Comparison of ENCODE assay signal across 8 mouse cellular contexts in genomic region chr19:10182142-10182541, GRCm38 (mm10). TPM values are rescaled to one million over a fixed set of nuclear protein-coding genes. Genes with fewer than 3 reads are reported as not detected.
DNase-seq lines count a peak whose midpoint lies in the region; ATAC-seq and TF ChIP-seq lines count a peak whose summit lies in the region.

No protein-coding gene starts in this region.

- no peak for DNase-seq in heart, postnatal 0 days (ENCODE audit: low spot score)
- DNase-seq in heart, postnatal 25 days (ENCODE audit: low spot score) = no peak
- peak; percentile 89 for DNase-seq in MEL (ENCODE audit: low read depth, low spot score)
- DNase-seq in hindbrain, embryonic 10.5 days (ENCODE audit: low spot score) = no peak
- DNase-seq in midbrain, embryonic 10.5 days (ENCODE audit: low spot score) = no peak
- DNase-seq in frontal cortex, adult 2 months (ENCODE audit: extremely low spot score in 1 of 2, low spot score in 1 of 2) = no peak
- DNase-seq in gastrocnemius, postnatal 36 days = no peak
- DNase-seq in gastrocnemius, postnatal 4 days (ENCODE audit: low spot score in 2 of 2) = no peak

- peak overlapping the region; percentile 74 for H3K4me2 ChIP-seq in heart, postnatal 0 days (ENCODE audit: low read depth, low read length)

- TF ChIP-seq EP300 in heart, postnatal 0 days (IDR thresholded peaks at IDR 0.05; ENCODE audit: low read depth) = no peak
- TF ChIP-seq EP300 in MEL (IDR thresholded peaks at IDR 0.05; ENCODE audit: low read depth in 1 of 2, low read length in 2 of 2) = no peak

- peak overlapping the region; percentile 67 for H3K4me3 ChIP-seq in heart, postnatal 0 days (ENCODE audit: low read depth, low read length)
- peak overlapping the region; percentile 50 to 65 for H3K4me3 ChIP-seq in MEL (ENCODE audit: control insufficient read depth in 1 of 2, insufficient read depth in 1 of 2, low read depth in 2 of 2, low read length in 2 of 2)
- peak overlapping the region; percentile 96 for H3K4me3 ChIP-seq in hindbrain, embryonic 10.5 days
- peak overlapping the region; percentile 79 for H3K4me3 ChIP-seq in midbrain, embryonic 10.5 days

- WGBS in heart, postnatal 0 days = 30% methylated on average over 7 of the region's 7 CpGs
- WGBS in hindbrain, embryonic 10.5 days = 37% methylated on average over 7 of the region's 7 CpGs
- WGBS in midbrain, embryonic 10.5 days = 40% methylated on average over 7 of the region's 7 CpGs

- intact Hi-C loops in heart, postnatal 25 days (cut with DNase I) = loop anchor here (5.0 kb wide), 2 partner anchors 80 to 280 kb away; partner anchors contain the start of gene Fads2
- intact Hi-C loops in gastrocnemius, postnatal 36 days (cut with DNase I) = no loop called here

- no peaks in the 10 kb centered on the region for H3K9me3 ChIP-seq in heart, postnatal 0 days (replicated peaks; ENCODE audit: control insufficient read depth, low read length)
- H3K9me3 ChIP-seq in MEL (replicated peaks; ENCODE audit: insufficient read depth, low read length) = no peaks in the 10 kb centered on the region
- H3K9me3 ChIP-seq in hindbrain, embryonic 10.5 days = no peaks in the 10 kb centered on the region
- H3K9me3 ChIP-seq in midbrain, embryonic 10.5 days (replicated peaks) = no peaks in the 10 kb centered on the region

- H3K9ac ChIP-seq in heart, postnatal 0 days (replicated peaks; ENCODE audit: low read depth, low read length) = no peak overlapping the region
- peak overlapping the region; percentile 74 for H3K9ac ChIP-seq in MEL (ENCODE audit: control insufficient read depth, low read depth, low read length, poor library complexity, severe bottlenecking)

- H3K27me3 ChIP-seq in heart, postnatal 0 days (ENCODE audit: control insufficient read depth, insufficient read depth, low read length) = no peaks in the 10 kb centered on the region
- no peaks in the 10 kb centered on the region for H3K27me3 ChIP-seq in MEL (ENCODE audit: control insufficient read depth in 1 of 2, insufficient read depth in 2 of 2, low read length in 2 of 2)
- H3K27me3 ChIP-seq in hindbrain, embryonic 10.5 days (ENCODE audit: insufficient read depth, poor library complexity, severe bottlenecking) = no peaks in the 10 kb centered on the region
- H3K27me3 ChIP-seq in midbrain, embryonic 10.5 days (ENCODE audit: low read depth, poor library complexity, severe bottlenecking) = no peaks in the 10 kb centered on the region

- no peak for TF ChIP-seq CTCF in heart, postnatal 0 days (IDR thresholded peaks at IDR 0.05; ENCODE audit: low read depth)
- TF ChIP-seq CTCF in MEL (IDR thresholded peaks at IDR 0.05 in 2 of 3, conservative IDR thresholded peaks at IDR 0.05 in 1 of 3; ENCODE audit: control insufficient read depth in 1 of 3, insufficient read depth in 1 of 3, low read depth in 2 of 3, low read length in 3 of 3, poor library complexity in 1 of 3, severe bottlenecking in 1 of 3) = no peak

- TF ChIP-seq RAD21 in MEL (IDR thresholded peaks at IDR 0.05; ENCODE audit: low read depth, low read length) = no peak

- peaks cover 16% of the 10 kb centered on the region for H3K79me2 ChIP-seq in MEL (ENCODE audit: control insufficient read depth, insufficient read depth, low read length, poor library complexity)

- peaks cover 17% of the 10 kb centered on the region for H3K36me3 ChIP-seq in heart, postnatal 0 days (replicated peaks; ENCODE audit: control insufficient read depth, insufficient read depth, low read length)
- H3K36me3 ChIP-seq in MEL (ENCODE audit: control insufficient read depth in 1 of 2, insufficient read depth in 2 of 2, low read length in 2 of 2) = peaks cover 0 to 8% of the 10 kb centered on the region in 2 experiments; a peak in 2 of 4 replicates
- H3K36me3 ChIP-seq in hindbrain, embryonic 10.5 days = peaks cover 28% of the 10 kb centered on the region
- peaks cover 28% of the 10 kb centered on the region for H3K36me3 ChIP-seq in midbrain, embryonic 10.5 days

- TF ChIP-seq POLR2A in MEL (IDR thresholded peaks at IDR 0.05; ENCODE audit: control insufficient read depth in 1 of 2, insufficient read depth in 1 of 2, low read depth in 1 of 2, low read length in 2 of 2, poor library complexity in 1 of 2) = peak in 1 of 2 experiments; percentile 50; a peak in 2 of 4 replicates

- H3K4me1 ChIP-seq in heart, postnatal 0 days (ENCODE audit: control insufficient read depth, insufficient read depth) = 0 out of 2 replicates have a peak, but pooled peaks cover 13% of the 10 kb centered on the region
- H3K4me1 ChIP-seq in MEL (ENCODE audit: control insufficient read depth in 1 of 2, insufficient read depth in 2 of 2, low read length in 2 of 2) = peaks cover 0 to 10% of the 10 kb centered on the region in 2 experiments; a peak in 2 of 4 replicates
- peaks cover 31% of the 10 kb centered on the region for H3K4me1 ChIP-seq in hindbrain, embryonic 10.5 days (replicated peaks)
- H3K4me1 ChIP-seq in midbrain, embryonic 10.5 days = peaks cover 34% of the 10 kb centered on the region

- peak overlapping the region; percentile 66 for H3K27ac ChIP-seq in heart, postnatal 0 days (ENCODE audit: low read depth)
- H3K27ac ChIP-seq in MEL (ENCODE audit: control insufficient read depth, low read depth, low read length) = peak overlapping the region; percentile 67
- peak overlapping the region; percentile 99 for H3K27ac ChIP-seq in hindbrain, embryonic 10.5 days
- H3K27ac ChIP-seq in midbrain, embryonic 10.5 days (replicated peaks) = peak overlapping the region; percentile 99

- 0 out of 2 replicates have a peak, but pooled peaks have one; percentile 8 for ATAC-seq in heart, postnatal 0 days (ENCODE audit: insufficient read depth, low read depth)

TF ChIP-seq in MEL, 35 proteins besides CTCF, POLR2A, EP300 and RAD21 (continues in another document):
- TF ChIP-seq ZC3H11A (IDR thresholded peaks at IDR 0.05; ENCODE audit: low read depth, low read length) = no peak
- TF ChIP-seq ETS1 (IDR thresholded peaks at IDR 0.05; ENCODE audit: low read depth, low read length) = 0 out of 2 replicates have a peak, but pooled peaks have one; percentile 18
- no peak for TF ChIP-seq POLR2AphosphoS5 (IDR thresholded peaks at IDR 0.05; ENCODE audit: borderline replicate concordance, low read depth, low read length)
- peak; percentile 89 for TF ChIP-seq MAX (IDR thresholded peaks at IDR 0.05; ENCODE audit: low read length)

RNA-seq across cellular contexts. Expression of gene Fads1, which starts 0.5 kb away (rescaled TPM):
- 60.1 and 62.4 TPM in 2 replicates for total RNA-seq in heart, postnatal 0 days (2014; rRNA removed; ENCODE audit: low replicate concordance)
- 21.5 and 22.1 TPM in 2 replicates for polyA plus RNA-seq in heart, postnatal 0 days (2015; fragmentation: Nextera tagmentation; extraction: Ambion mirVana)
- total RNA-seq in heart, postnatal 25 days (2021) = 10 to 100 TPM; 20.2 to 23.7 TPM
- total RNA-seq in MEL (2012; rRNA removed) = 36.7 and 38.1 TPM in 2 replicates
- 10 to 100 TPM in 1 of 2 experiments, not detected in 1; 69.7 TPM for polyA plus RNA-seq in MEL (2012; ENCODE audit: insufficient read depth in 1 of 2, insufficient read length in 2 of 2, low read depth in 1 of 2, low replicate concordance in 2 of 2, missing spikeins in 1 of 2)
- polyA plus RNA-seq in hindbrain, embryonic 10.5 days (2016; fragmentation: Nextera tagmentation; extraction: Ambion mirVana) = 162 and 170 TPM in 2 replicates
- polyA plus RNA-seq in midbrain, embryonic 10.5 days (2016; fragmentation: Nextera tagmentation; extraction: Ambion mirVana) = 171 and 192 TPM in 2 replicates
- 200 and 219 TPM in 2 replicates for polyA plus RNA-seq in frontal cortex, adult 2 months (2012; rRNA removed)
- 1 to 10 TPM; 5.3 to 6.3 TPM for total RNA-seq in gastrocnemius, postnatal 36 days (2021)
- 10 to 100 TPM; 49.8 to 51.3 TPM for total RNA-seq in gastrocnemius, postnatal 4 days (2021)

RNA-seq across cellular contexts. Expression of gene Tmem258, which starts 21.7 kb away (rescaled TPM):
- total RNA-seq in heart, postnatal 0 days (2014; rRNA removed; ENCODE audit: low replicate concordance) = 188 and 194 TPM in 2 replicates
- 367 and 368 TPM in 2 replicates for polyA plus RNA-seq in heart, postnatal 0 days (2015; fragmentation: Nextera tagmentation; extraction: Ambion mirVana)
- 100 to 1,000 TPM; 172 to 178 TPM for total RNA-seq in heart, postnatal 25 days (2021)
- 322 and 354 TPM in 2 replicates for total RNA-seq in MEL (2012; rRNA removed)
- polyA plus RNA-seq in MEL (2012; ENCODE audit: insufficient read depth in 1 of 2, insufficient read length in 2 of 2, low read depth in 1 of 2, low replicate concordance in 2 of 2, missing spikeins in 1 of 2) = 100 to 1,000 TPM in 1 of 2 experiments, not detected in 1; 337 TPM
- 387 and 389 TPM in 2 replicates for polyA plus RNA-seq in hindbrain, embryonic 10.5 days (2016; fragmentation: Nextera tagmentation; extraction: Ambion mirVana)
- polyA plus RNA-seq in midbrain, embryonic 10.5 days (2016; fragmentation: Nextera tagmentation; extraction: Ambion mirVana) = 351 and 361 TPM in 2 replicates
- 53.8 and 63.9 TPM in 2 replicates for polyA plus RNA-seq in frontal cortex, adult 2 months (2012; rRNA removed)
- 10 to 100 TPM; 75.5 to 81.9 TPM for total RNA-seq in gastrocnemius, postnatal 36 days (2021)
- 100 to 1,000 TPM; 122 to 143 TPM for total RNA-seq in gastrocnemius, postnatal 4 days (2021)

RNA-seq across cellular contexts. Expression of gene Fen1, which starts 21.8 kb away (rescaled TPM):
- 32.9 and 34.9 TPM in 2 replicates for total RNA-seq in heart, postnatal 0 days (2014; rRNA removed; ENCODE audit: low replicate concordance)
- polyA plus RNA-seq in heart, postnatal 0 days (2015; fragmentation: Nextera tagmentation; extraction: Ambion mirVana) = 19.1 and 20.2 TPM in 2 replicates
- 1 to 10 TPM; 4.5 to 4.7 TPM for total RNA-seq in heart, postnatal 25 days (2021)
- 160 and 189 TPM in 2 replicates for total RNA-seq in MEL (2012; rRNA removed)
- 100 to 1,000 TPM in 1 of 2 experiments, not detected in 1; 145 TPM for polyA plus RNA-seq in MEL (2012; ENCODE audit: insufficient read depth in 1 of 2, insufficient read length in 2 of 2, low read depth in 1 of 2, low replicate concordance in 2 of 2, missing spikeins in 1 of 2)
- 135 and 181 TPM in 2 replicates for polyA plus RNA-seq in hindbrain, embryonic 10.5 days (2016; fragmentation: Nextera tagmentation; extraction: Ambion mirVana)
- polyA plus RNA-seq in midbrain, embryonic 10.5 days (2016; fragmentation: Nextera tagmentation; extraction: Ambion mirVana) = 165 and 188 TPM in 2 replicates
- 11.2 and 13.9 TPM in 2 replicates for polyA plus RNA-seq in frontal cortex, adult 2 months (2012; rRNA removed)
- 1 to 10 TPM; 3.1 to 3.9 TPM for total RNA-seq in gastrocnemius, postnatal 36 days (2021)
- 10 to 100 TPM; 15.3 to 16.0 TPM for total RNA-seq in gastrocnemius, postnatal 4 days (2021)

RNA-seq across cellular contexts. Expression of gene Myrf, which starts 58.4 kb away (rescaled TPM):
- total RNA-seq in heart, postnatal 0 days (2014; rRNA removed; ENCODE audit: low replicate concordance) = 4.9 and 5.3 TPM in 2 replicates
- polyA plus RNA-seq in heart, postnatal 0 days (2015; fragmentation: Nextera tagmentation; extraction: Ambion mirVana) = 1.3 and 1.6 TPM in 2 replicates
- total RNA-seq in heart, postnatal 25 days (2021) = 1 to 10 TPM; 4.5 to 6.8 TPM
- total RNA-seq in MEL (2012; rRNA removed) = 0.20 and 0.23 TPM in 2 replicates
- 1 to 10 TPM in 1 of 2 experiments, not detected in 1; 2.7 TPM for polyA plus RNA-seq in MEL (2012; ENCODE audit: insufficient read depth in 1 of 2, insufficient read length in 2 of 2, low read depth in 1 of 2, low replicate concordance in 2 of 2, missing spikeins in 1 of 2)
- polyA plus RNA-seq in hindbrain, embryonic 10.5 days (2016; fragmentation: Nextera tagmentation; extraction: Ambion mirVana) = 2.1 and 2.7 TPM in 2 replicates
- polyA plus RNA-seq in midbrain, embryonic 10.5 days (2016; fragmentation: Nextera tagmentation; extraction: Ambion mirVana) = 2.1 and 2.2 TPM in 2 replicates
- 13.4 and 14.4 TPM in 2 replicates for polyA plus RNA-seq in frontal cortex, adult 2 months (2012; rRNA removed)
- total RNA-seq in gastrocnemius, postnatal 36 days (2021) = under 1 TPM in 1 of 2 experiments, not detected in 1; 0.08 TPM
- under 1 TPM; 0.26 to 0.39 TPM for total RNA-seq in gastrocnemius, postnatal 4 days (2021)
